ENCODE assay signal across 12 mouse cellular contexts in the genomic region with DNA sequence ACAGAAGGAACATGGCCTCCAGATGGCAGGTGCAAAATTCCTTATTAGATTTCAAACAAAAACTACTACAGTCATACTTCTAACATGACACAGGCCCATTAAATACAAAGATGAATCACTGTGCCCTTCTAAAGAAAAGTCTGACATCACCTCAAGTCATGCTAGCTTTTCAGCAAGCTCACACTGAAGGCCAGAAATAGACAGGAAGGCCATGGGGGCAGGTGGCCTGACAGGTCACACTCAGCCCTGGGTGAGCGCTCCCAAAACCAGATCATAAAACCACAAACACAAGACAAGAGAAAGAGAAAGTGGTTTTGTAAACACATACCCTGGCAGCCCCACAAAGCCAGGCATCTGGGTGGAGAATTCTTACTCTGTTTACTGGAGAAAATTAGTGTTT. TPM values are rescaled to one million over a fixed set of nuclear protein-coding genes. Genes with fewer than 3 reads are reported as not detected.
A peak's percentile ranks its signal among the peaks of the same experiment; 100 is the strongest.
DNase-seq lines count a peak whose midpoint lies in the region; ATAC-seq and TF ChIP-seq lines count a peak whose summit lies in the region.
"Had no signal": no experiment of that assay in that cellular context is flagged by ENCODE, and none has a peak within 500 bp of the region (broad histone marks: within the 10 kb centered on the region; RNA-seq: fewer than 3 reads in every experiment).

No protein-coding gene starts in this region.

- ATAC-seq in neutrophil, adult 5-6 weeks (ENCODE audit: extremely low read depth, insufficient number of reproducible peaks, low FRiP score, poor library complexity, severe bottlenecking) = peak; percentile 75
- ATAC-seq in intestine, embryonic 16.5 days = no peak

- TF ChIP-seq POLR2A in bone marrow macrophage, adult 2 months (IDR thresholded peaks at IDR 0.05; ENCODE audit: borderline replicate concordance, low read depth, low read length) = no peak

- no peak overlapping the region for H3K4me2 ChIP-seq in intestine, embryonic 16.5 days (ENCODE audit: low read depth, low read length)
- H3K4me2 ChIP-seq: lung, embryonic 15.5 days; neural tube, embryonic 13.5 days had no signal

- H3K9me3 ChIP-seq in intestine, embryonic 16.5 days (ENCODE audit: control insufficient read depth, low read length) = no peaks in the 10 kb centered on the region
- H3K9me3 ChIP-seq: lung, embryonic 15.5 days; neural tube, embryonic 13.5 days had no signal

- H3K4me3 ChIP-seq in bone marrow macrophage, adult 2 months (ENCODE audit: insufficient read depth, low read length) = no peak overlapping the region
- no peak overlapping the region for H3K4me3 ChIP-seq in intestine, embryonic 16.5 days (ENCODE audit: low read length)
- H3K4me3 ChIP-seq: hindbrain, embryonic 10.5 days; lung, embryonic 15.5 days; neural tube, embryonic 13.5 days had no signal

- H3K36me3 ChIP-seq in intestine, embryonic 16.5 days (ENCODE audit: control insufficient read depth, insufficient read depth, low read length) = 0 out of 2 replicates have a peak, but pooled peaks cover 5% of the 10 kb centered on the region

- no peak overlapping the region for H3K9ac ChIP-seq in intestine, embryonic 16.5 days (ENCODE audit: low read depth, low read length)
- H3K9ac ChIP-seq: lung, embryonic 15.5 days; neural tube, embryonic 13.5 days had no signal

- H3K27ac ChIP-seq in bone marrow macrophage, adult 2 months (ENCODE audit: insufficient read depth, low read depth, low read length) = peak overlapping the region; percentile 55
- no peak overlapping the region for H3K27ac ChIP-seq in intestine, embryonic 16.5 days (ENCODE audit: low read length)
- H3K27ac ChIP-seq: hindbrain, embryonic 10.5 days; lung, embryonic 15.5 days; neural tube, embryonic 13.5 days had no signal

- H3K27me3 ChIP-seq in intestine, embryonic 16.5 days (replicated peaks; ENCODE audit: control insufficient read depth, insufficient read depth, low read length) = no peaks in the 10 kb centered on the region
- H3K27me3 ChIP-seq: lung, embryonic 15.5 days; neural tube, embryonic 13.5 days had no signal

- WGBS in intestine, embryonic 16.5 days = 81% methylated on average over 1 of the region's 1 CpGs

- peak; percentile 46 for DNase-seq in lung, postnatal 36 days
- no peak for DNase-seq in lung, postnatal 4 days
- DNase-seq in MN1 (ENCODE audit: low spot score) = peak; percentile 74
- no peak for DNase-seq in urinary bladder, postnatal 14 days (ENCODE audit: low spot score)
- DNase-seq: cerebellum, postnatal 14 days; kidney, postnatal 14 days had no signal

- TF ChIP-seq CTCF in bone marrow macrophage, adult 2 months (IDR thresholded peaks at IDR 0.05; ENCODE audit: low read depth, low read length) = no peak

- H3K4me1 ChIP-seq in bone marrow macrophage, adult 2 months (ENCODE audit: control insufficient read depth, insufficient read depth, low read length) = peaks cover 70% of the 10 kb centered on the region
- H3K4me1 ChIP-seq in intestine, embryonic 16.5 days (ENCODE audit: control insufficient read depth, insufficient read depth, low read length) = peaks cover 4% of the 10 kb centered on the region
- H3K4me1 ChIP-seq: hindbrain, embryonic 10.5 days; neural tube, embryonic 13.5 days had no signal

RNA-seq across cellular contexts. Expression of gene Insr, which starts 32.3 kb away (rescaled TPM):
- polyA plus RNA-seq in bone marrow macrophage, adult 2 months (2012; ENCODE audit: insufficient read depth, insufficient read length, missing spikeins) = 20.8 and 24.0 TPM in 2 replicates
- total RNA-seq in neutrophil, adult 5-6 weeks (2017) = 28.7 and 32.2 TPM in 2 replicates
- 32.5 and 33.2 TPM in 2 replicates for polyA plus RNA-seq in intestine, embryonic 16.5 days (2015; fragmentation: Nextera tagmentation; extraction: Ambion mirVana)

Comparison
In these comparisons a context has a peak if more than half of its experiments do, and no peak if none do; other contexts are left out.
1. DNase-seq: peak in lung, postnatal 36 days (single experiment) and MN1 (single experiment); none in lung, postnatal 4 days (0 of 2) and urinary bladder, postnatal 14 days (single experiment).